Mouse (Mus musculus): ENCODE measurements around the gene Slc1a7.

Slc1a7 gene

DNA sequence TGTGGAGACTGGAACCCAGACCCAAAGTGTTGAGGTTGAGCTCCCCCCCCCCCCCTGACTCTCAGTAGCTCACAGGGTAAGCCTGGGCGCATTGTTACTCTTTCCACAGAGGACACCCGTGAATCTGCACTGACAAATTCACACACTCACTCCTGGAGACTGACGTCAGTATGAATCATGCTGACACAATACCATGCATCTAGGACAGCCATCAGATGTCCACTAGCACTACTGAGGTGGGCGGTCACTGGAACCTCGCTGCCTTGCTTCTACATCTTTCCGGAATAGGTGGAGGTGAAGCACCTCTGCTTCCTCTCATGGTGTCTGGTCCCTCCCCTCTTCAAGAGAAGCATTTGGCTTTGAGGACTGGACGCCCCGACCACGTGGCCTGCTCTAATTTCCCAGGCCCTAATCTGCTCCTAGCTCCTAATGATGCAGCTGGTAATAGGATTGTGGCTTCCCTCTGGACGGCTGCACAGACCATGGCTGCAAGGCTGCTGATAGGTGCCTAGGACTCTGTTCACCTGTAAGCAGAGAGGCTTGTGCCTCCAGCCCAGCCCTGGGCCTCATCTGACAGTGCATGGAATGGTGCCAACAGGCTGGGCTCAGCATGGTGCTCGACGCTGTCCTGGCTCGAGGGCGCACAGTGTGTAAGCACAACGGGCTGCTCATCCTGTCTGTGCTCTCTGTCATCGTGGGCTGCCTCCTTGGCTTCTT is at the start of gene Slc1a7:
Slc1a7 (plus strand) TSS at position 367 of the 717 bp plus-strand sequence.
- WGBS: 67% methylated on average over 16 of the region's 16 CpGs

- 95% methylated on average over 2 of the region's 2 CpGs for WGBS
Observed at GRCm38 (mm10) chr4:107920336-107920735, 47.8 kb upstream of the Slc1a7 start.

DNA sequence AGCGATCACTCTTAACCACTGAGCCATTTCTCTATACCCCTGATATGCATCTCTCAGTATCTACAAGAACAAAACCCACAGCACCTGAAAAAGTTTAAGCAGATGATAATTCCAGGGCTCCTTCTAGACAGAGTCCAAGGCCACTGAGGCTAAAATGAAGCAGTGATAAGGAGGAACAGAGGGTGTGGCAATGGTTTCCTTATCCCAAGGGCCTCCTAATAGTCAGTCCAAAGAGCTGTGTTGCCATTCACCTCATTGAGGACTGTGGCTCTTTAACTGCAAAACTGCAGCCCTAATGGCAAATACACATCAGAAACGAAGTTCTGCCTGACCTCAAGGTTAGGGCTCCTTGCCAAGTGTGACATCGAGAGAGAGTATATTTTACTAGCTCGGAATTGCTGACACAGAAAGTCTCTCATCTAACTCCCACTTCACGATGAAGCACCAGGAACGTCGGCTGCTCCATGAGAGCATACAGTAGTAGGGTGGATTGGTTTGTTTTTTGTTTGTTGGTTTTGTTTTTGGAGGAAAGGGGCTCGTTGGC is 46.9 kb upstream of the Slc1a7 start:
- 65% methylated on average over 8 of the region's 8 CpGs for WGBS

DNA sequence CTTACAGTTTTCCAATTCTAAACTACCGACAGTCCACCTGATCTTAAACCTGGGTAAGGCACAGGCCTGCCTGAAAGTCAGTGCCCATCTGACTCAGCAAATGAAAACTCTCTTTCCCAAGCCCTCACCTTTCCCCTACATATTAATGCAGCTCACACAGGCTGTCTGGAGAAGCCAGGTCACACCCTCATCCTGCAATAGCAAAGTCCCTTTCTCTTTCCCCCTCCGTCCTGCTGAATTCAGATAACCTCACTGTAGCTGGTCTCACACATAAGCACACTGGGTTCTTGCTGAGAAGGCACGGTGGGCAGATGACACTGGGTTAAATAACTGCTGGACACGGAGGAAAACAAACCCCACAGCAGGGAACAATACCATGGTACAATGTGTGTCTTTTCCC is 46.2 kb upstream of the Slc1a7 start:
- WGBS: 58% methylated on average over 4 of the region's 4 CpGs

GRCm38 (mm10) chr4:107923145-107923802 is 44.9 kb upstream of the Slc1a7 start, which contains the start of gene Cpt2:
TSS of gene Cpt2 (minus strand) at chr4:107923610.
- 4% methylated on average over 38 of the region's 38 CpGs for WGBS

DNA sequence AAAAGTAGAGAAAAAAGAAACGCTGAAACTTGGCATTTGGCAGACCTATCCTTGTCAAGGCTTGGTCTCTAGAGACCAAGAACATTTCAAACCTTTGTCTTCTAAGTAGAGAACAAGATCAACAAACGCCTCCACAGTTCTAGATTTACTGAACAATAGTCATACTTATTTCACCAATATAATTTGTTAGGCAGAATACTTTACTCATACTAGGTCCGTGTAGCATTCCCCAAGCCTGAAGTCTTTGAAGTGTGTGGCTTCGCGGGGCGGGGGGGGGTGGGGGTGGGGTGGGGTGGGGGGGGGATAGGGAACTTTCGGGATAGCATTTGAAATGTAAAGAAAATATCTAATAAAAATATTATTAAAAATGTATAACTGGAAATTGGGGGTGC is 44.3 kb upstream of the Slc1a7 start:
- 35% methylated on average over 7 of the region's 7 CpGs for WGBS

DNA sequence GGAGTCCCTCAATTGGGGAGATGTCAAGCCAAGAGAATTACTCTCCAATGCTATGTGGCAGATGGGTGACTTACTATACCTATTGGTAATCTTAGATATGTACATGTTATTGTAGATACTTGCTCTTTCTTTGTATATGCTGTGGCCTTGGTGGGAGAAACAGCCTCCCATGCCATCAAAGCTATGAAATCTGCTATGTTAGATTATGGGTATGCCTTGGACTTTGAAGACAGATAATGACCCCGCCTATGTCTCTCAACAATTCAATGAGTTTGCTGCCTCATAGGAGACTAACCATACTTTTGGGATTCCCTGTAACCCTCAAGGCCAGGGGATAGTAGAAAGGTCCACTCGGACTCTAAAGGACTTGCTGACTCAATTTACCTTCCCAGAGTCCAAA is 39.9 kb upstream of the Slc1a7 start:
- 85% methylated on average over 2 of the region's 2 CpGs for WGBS

GRCm38 (mm10) chr4:107928726-107929125 is 39.4 kb upstream of the Slc1a7 start:
- 86% methylated on average over 2 of the region's 2 CpGs for WGBS

GRCm38 (mm10) chr4:107931453-107931852 is 36.7 kb upstream of the Slc1a7 start:
- 67% methylated on average over 3 of the region's 3 CpGs for WGBS

DNA sequence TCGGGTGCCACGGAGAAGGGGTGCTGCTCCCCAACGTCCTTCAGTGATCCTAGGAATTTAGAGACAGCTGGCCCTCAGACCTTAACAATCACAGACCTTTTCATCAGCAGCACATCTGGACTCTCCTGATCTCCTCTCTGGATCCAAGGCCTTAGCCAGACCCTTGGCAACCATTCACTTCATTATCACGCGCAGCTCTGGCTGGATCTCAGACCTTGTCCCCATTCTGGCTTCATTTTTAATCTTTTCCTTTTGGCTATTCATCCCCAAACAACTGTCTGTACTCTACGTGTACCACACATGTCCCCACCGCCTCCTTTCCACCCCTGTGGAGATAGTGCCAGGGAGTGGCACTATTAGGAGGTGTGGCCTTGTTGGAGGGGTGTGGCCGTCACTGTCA is 34.9 kb upstream of the Slc1a7 start:
- WGBS: 81% methylated on average over 8 of the region's 8 CpGs

GRCm38 (mm10) chr4:107935254-107935653 is 32.9 kb upstream of the Slc1a7 start:
- WGBS: 78% methylated on average over 3 of the region's 3 CpGs

GRCm38 (mm10) chr4:107937338-107937737 is 30.8 kb upstream of the Slc1a7 start:
- 22% methylated on average over 6 of the region's 6 CpGs for WGBS

DNA sequence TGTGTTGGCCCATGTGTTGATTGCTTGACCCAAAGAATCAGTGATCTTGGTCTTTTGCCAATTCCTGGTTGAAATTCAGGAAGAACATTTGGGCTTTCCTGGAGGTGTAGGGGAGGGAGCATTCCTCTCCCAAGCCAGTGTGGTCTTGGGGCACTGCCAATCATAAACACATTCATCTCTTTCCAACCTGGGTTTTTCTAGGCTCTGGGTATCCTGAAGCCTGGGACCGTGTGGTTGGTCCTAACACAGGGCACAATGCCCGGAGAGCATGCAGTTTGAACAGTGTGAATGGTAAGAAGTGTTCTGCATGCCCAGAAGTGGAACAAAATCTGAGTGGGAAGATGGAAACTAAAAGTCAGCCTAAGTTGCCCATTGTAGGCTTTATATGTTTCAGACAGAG is 30.0 kb upstream of the Slc1a7 start:
- 49% methylated on average over 2 of the region's 2 CpGs for WGBS

DNA sequence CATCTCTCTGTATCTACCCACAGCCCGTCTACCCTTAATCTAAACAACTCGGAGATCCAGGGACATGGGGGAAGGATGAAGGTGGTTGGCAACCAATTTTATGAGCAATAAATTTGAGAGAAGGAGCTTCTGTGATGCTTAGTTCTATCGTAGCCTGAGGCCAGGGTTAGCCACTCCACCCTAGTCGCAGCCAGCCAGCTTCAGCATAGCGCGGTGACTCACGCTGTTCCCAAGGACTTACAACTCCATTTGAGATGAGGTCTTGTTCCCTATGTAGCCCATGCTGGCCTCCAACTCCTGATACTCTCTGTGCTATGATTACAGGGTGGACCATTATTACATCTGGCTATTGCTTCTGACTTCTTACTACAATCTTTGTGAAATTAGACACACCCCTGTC is 25.4 kb upstream of the Slc1a7 start:
- 83% methylated on average over 7 of the region's 7 CpGs for WGBS

- WGBS: 54% methylated on average over 2 of the region's 2 CpGs
Observed at GRCm38 (mm10) chr4:107944141-107944540, 24.0 kb upstream of the Slc1a7 start.

DNA sequence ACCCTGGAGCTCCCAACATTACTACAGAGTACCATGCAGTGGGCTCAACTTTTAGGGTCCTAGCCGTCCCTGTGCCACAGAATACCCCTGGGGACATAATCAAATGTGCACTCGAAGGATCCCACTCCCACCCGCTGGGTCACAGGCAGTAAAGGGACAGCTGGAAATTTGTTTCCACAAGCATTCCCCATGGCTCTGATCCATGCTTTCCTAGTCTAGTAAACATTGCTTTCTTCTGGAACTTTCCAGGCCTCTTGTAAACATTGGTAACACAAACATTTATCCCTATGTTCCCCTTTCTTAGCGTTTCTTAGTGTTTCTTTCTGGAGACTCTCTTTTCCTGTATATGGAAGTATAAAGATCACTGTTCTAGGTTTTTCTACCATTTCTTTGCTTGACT is 18.2 kb upstream of the Slc1a7 start:
- WGBS: 78% methylated on average over 4 of the region's 4 CpGs

DNA sequence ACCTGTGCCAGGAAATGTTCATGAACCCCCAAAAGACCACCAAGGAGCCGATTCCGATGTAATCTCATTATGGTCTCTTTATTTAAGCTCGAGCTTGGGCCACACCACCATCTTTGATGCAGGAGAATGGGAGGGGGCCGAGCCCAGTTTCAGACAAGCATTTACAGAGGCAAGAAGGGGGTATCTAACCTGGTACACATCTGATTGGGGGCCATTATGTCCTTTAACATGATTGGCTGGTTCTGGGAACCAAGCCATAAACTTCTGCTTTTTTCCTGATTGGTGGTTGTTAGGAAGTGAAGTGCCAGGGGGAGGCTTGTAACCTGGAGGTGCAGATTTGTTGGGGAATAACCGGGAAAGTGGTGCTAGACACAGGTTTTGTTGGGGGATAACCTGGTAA is 12.4 kb upstream of the Slc1a7 start:
- WGBS: 73% methylated on average over 5 of the region's 5 CpGs

GRCm38 (mm10) chr4:107958487-107958886 is 9.6 kb upstream of the Slc1a7 start:
- WGBS: 84% methylated on average over 7 of the region's 7 CpGs

DNA sequence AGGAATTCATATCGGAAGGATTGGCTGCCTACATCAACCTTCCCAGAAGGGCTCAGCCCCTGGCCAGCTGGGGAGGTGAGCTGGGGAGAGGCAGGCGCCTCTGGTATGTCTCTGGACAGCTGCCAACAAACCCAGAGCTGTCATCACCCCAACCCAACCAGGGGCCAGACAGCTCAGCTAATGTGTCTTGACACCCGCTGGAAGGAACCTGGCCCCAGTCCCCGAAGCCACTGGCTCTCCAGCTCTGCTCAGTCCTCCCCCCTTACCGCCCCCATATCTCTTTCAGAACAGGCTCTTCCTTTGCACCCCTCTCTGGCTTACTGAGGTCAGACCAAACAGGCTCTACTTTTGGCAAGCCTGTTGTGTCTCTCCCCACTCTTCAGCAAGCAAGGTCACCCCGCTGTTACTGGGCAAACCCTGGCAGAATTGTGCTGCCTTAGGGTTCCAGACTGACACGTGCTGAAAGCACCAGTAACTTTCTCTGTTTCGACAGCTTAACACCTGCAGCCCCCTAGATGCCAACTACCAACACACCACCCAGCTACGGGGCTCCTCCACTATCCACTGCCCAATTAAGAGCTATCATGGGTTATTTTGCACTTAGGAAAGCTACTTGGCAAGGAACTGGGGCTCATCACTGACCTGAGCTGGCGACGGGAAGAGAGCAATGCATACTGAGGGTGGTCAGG is 5.9 kb upstream of the Slc1a7 start:
- 57% methylated on average over 11 of the region's 11 CpGs for WGBS

DNA sequence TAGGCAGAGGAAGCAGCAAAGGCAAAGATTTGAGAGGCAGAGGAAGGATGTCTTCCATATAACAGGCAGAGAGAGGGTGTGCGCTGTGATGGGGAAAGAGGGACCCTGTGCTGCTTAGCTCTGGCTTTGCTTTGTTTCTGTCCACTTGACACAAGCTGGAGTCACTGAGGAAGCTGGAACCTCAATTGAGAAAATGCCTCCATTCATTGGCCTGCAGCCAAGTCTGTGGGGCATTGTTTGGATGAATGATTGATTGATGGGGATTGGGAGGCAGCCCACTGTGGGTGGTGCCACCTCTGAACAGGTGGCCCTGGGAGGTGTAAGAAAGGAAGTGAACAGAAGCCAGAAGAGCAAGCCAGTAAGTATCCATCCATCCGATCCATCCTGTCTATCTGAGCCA is 5.3 kb upstream of the Slc1a7 start:
- 79% methylated on average over 2 of the region's 2 CpGs for WGBS

GRCm38 (mm10) chr4:107966416-107967109 is 1.6 kb upstream of the Slc1a7 start:
- 56% methylated on average over 5 of the region's 5 CpGs for WGBS

DNA sequence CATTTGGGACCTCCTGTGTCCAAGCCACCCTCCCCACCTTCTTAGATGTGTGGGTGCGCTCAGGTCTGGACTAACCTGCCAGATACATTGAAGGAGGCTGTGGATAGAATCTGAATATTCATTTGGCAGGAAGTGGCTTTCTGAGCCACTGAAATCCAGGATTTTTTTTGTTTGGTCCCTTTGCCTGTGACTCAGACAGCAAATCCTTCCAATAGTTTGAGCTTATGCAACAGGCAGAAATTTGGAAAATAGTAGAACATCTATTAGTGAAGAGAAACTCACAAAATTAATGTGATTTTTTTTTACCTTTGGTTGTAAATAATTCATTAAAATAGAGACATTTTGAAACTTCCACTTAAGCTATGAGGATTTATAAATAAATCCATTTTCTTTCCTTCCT is 3.0 kb downstream of the Slc1a7 start:
- WGBS: 84% methylated on average over 1 of the region's 1 CpGs

Data from cerebral cortex, adult 2 months (tissue).